Mouse (Mus musculus) brain, embryonic 18.5 days (tissue): ENCODE results near the gene Tbc1d20.
A peak's percentile ranks its signal among the peaks of the same experiment; 100 is the strongest.
"Not testable (repeated sequence)": the region's sequence is repeated elsewhere in the genome, so short reads cannot be mapped to it uniquely, and the experiment has no call there.

ENCODE experiments used
- DNase-seq: peaks from one replicate; pipeline ENCODE4 v3.0.0-alpha.2; 2012; ENCODE audit warnings: low read depth, low spot score

Tbc1d20 gene

DNA sequence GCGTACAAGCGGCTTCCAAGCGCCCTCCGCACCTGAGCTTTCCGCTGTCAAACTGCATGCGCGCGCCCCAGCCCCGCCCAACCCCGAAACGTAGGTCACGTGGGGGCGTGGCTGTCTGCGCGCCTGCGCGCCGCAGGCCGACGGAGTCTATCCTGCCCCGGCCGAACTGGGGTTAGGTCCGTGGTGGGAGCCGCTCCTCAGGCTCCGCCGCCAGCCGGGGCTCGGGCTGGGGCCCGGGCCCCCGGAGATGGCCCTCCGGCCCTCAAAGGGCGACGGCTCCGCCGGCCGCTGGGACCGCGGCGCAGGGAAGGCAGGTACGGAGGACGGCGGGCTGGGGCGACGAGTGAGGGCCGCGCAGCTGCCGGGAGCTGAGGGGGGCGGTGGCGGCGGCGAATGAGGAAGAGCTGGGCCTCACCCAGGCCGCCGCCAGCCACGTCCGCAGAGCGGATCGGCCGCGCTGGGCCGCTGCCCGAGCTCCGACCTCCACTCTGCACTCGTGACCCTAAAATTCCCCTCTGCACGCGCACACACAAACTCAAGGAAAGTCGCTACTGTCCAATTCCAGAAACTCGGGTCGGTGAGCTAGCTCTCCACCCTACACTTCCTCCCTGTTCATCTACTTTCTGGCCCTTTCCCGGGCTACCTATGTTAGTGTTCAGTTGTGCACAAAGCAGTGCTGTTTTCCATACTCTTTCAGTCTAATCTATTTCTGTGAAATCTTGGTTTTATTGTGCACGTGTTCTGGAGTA lies at the start of gene Tbc1d20:
Gene Tbc1d20, plus strand, starts transcription at position 102 of the 749 bp plus-strand sequence.
- peak; percentile 76 for DNase-seq

DNA sequence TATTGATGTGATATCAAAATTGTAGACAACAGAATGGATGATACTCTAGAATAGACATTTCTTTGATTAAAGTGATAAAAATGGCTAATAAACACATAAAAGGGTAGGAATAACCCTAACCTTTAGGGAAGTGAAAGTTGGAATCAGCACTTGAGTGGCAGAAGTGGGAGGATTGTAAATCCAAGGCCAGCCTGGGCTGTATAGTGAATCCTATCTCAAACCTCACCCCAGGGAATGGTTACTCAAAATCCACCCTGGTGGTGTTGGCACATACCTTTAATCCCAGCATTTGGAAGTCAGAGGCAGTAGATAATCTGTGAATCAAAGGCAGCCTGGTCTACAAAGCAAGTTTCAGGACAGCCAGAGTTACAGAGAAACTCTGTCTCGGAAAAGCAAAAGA lies 46.4 kb upstream of the Tbc1d20 start:
- no peak for DNase-seq

DNA sequence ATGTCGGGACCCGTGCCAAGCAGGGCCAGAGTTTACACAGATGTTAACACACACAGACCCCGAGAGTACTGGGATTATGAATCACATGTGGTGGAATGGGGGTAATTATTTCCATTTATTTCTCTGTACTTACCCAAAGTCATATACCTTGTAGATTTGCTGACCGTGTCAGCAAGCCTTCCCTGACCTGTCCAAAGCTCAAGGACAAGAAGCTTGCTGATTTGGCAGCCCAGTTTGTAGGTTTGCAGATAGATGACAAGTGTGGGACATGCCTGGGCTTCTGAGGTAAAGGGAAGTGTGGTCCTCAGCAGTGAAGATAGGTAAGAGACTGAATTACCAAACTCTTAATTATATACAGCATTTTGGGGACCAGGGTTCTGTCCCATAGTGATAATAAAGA lies 43.1 kb upstream of the Tbc1d20 start:
- no peak for DNase-seq

DNA sequence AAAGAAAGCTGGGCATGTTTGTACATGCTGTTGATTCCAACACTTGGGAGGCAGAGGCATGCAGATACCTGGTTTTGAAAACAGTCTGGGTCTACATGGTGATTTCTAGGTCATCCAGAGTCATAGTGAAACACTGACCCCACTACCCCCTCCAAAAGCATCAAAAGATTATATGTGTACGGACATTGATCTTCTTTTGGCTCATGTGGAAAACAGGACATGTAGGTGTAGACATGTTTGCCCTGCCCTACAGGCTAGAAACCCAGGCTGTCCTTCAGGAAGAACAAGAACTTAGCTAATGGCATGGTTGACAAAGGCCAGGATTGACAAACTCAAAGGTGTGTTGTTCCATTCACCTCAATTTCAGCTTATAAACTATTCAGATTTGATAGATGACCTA lies 33.9 kb upstream of the Tbc1d20 start:
- no peak for DNase-seq

DNA sequence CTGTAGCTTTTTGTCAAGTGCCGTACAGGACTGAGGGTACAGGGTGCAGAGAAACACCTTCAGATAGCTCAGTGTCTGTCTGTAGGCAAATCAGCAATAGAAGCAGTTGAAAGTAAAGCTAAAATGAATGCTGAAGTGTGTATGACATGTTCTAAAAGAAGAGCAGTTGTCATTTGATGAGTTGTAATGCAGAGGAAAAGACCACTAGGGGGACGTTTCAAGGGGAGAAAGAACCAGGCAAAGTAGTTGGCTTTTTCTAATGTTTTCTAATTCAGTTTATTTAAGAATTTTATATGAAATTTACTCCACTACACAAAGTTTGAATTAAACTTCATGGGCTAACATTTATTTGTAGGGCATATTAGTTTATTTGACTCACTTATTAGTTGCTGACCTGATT lies 20.0 kb upstream of the Tbc1d20 start:
- no peak for DNase-seq

DNA sequence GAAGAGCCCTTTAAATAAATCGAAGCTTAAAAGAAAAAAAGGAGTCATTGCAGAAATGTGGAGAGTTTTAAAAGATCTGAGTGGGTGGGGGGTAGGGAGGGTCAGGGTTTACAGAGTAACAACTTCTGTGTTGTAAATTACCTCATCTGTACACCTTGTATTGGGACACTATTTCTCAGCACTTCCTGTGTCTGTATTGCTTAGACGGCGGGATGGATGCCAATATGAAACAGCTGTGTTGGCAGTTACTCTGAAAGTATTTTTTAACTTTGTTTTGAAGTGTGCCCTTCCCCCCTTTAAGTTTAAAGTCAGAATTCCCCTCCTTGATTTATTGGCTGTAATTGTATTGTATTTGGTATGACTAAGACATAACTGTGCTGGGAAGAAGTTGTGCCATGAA lies 12.2 kb upstream of the Tbc1d20 start:
- DNase-seq, result no peak

DNA sequence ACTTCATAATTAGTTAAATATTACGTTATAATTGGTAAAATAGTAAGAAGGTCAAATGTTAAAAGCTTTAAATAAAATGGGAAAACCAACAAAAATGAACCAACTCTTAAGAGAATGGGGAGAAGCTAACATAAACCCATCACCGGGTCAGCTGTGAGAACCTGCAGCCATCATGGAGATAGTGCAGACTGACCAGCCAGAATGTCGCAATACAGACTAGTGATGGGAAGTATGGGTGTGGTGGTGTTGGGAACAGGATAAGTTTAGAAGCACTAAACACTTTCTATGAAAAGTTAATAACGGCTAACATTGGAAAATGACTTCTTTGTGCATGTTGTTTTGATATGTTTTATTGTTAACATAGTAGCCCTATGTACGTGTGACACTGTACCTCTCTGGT lies 6.1 kb upstream of the Tbc1d20 start:
- no peak for DNase-seq

DNA sequence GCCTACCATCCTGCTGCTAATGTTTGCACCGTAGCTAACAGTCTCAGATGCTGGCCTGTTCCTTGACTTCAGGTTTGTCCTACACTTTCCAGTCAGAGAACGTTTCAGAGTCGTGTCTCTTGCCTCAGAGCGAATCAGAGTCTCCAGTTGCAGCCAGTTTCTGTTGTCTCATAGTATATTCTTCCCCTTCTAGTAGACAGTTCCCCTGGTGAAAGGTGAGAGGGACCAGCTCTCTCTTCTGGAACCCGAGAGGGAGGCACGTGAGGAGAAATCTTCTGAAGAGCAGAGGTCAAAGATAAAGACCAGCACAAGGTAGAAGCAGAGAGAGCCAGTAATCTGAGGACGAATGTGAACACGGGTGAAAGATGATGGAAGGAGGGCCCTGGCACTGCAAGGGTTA lies 5.6 kb upstream of the Tbc1d20 start:
- DNase-seq, result no peak

DNA sequence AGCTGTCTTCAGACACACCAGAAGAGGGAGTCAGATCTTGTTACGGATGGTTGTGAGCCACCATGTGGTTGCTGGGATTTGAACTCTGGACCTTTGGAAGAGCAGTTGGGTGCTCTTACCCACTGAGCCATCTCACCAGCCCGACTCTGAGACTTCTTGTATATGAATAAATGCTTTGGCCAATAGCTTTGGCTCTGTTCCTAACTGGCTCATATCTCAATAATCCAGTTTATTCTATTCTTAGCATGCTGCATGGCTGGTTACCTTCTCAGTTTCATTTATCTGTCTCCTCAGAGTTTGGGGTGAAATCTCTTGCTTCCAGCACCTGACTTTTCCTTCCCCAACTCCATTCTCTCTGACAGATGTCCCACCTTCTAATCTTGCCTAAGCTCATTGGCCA lies 4.0 kb upstream of the Tbc1d20 start:
- not testable (repeated sequence) for DNase-seq

DNA sequence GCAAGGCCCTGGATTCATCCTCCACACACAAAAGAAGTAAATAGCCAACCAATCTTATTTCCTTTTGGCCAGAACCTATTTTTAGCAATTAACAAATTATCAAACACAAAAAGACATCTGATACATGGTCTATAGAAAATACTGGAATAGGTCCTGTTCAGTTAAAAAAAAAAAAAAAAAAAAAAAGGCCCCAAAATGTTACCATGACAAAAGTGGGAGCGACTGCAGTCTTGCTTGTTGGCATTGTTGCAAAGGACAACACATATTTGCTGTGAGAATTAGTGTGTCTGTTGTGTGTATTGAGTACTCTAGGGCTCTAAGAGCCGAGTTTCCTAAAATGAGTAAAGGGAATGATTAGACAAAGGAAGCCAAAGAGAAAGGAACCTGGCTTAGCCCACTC lies 1.2 kb upstream of the Tbc1d20 start:
- DNase-seq, result no peak

DNA sequence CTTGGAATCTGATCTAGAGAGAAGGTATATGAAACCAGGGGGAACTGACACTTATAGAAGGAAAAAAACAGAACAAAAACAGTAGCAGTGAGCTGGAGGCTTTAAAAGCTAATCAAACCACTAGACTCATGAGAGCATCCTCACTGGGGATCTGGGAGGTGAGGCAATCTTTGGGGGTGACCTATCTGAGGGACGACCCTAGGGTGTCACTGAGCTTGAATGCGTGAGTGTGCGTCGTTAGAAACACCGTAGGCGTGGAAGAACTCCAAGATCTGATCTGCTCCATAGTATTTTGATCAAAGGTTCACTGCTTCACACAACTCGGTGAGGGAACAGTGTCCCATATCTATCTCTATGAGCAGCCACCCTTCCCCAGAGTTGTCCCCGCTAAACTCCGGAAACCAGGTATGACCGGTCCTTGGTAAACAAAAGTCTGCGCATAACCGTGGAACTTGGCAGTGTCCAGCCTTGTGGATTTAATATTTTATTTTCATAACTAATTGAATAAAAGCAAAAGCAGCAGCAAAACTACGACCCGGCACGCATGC lies 375 bp upstream of the Tbc1d20 start:
- no peak for DNase-seq

DNA sequence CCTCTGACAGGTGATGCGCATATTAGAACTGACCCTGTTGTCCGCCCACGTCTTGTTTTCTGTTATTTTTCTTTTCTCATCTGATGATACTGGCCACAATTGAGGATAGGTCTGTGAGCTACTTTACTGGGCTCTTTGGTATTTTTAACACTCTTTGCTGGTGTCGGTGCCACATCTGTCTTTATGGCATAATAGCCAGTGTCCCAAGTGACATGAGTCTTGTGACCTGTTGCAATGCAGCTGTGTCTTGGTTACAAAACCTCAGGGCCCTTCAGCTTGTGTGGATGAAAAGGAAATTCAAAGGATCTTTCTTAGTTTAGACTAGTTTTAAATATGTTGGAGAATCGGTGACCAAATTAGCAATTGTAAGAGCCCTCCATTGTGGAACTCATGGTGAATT lies 913 bp downstream of the Tbc1d20 start:
- no peak for DNase-seq

DNA sequence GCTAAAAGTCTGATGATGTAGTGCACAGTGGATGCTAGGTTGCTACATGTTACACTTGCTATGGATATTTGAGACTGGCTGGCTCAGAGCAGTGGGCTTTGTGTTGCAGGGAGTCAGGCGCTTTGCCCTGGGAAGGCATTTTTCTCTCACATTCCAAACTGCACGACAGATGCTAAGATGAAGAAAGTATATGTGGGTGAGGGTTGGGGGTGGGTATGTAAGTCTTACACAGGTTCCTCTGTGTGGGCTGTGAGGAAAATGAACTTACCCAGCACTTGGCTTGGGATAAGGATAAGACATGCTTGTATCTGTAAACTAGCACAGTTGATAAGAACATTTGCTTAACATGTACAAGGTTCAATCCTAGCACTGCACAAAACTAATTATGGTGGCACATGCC lies 9.2 kb downstream of the Tbc1d20 start:
- DNase-seq, result no peak

DNA sequence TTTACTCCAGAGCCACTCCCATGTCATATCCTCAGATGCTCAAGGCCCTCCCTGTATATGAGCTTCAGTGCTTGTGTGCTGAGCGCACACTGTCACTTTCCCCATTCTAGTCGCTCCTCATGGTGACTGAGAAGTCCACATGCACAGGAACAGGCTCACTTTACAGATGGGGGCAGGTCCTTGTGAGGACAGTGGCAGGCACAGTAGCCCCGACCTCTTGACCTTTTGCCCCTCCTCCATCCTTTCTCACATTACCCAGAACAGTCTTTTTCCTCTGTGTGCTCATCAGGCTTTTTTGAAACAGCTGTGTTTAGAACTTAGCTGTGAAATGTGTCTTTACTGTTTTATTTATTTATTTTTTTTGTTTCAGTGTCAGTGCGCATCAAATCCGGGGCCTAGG lies 10.2 kb downstream of the Tbc1d20 start:
- DNase-seq, result no peak

DNA sequence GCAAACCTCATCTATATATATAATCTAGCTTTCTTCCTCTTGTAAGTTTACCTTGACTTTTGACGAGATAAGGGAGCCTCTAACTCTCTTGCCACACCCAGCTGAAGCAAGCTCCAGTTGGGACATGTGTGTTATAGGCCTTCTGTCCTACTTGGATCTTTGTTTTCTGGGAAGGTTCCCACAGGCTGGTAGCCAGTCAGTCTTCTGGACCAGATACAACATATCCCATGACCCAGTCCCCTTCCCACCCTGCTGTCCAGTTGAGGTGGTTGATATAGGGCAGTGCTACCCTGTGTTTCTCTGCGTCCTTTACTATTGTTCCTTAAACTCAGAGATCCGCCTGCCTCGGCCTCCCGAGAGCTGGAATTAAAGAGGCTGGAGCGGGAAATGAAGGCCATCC lies 11.9 kb downstream of the Tbc1d20 start:
- no peak for DNase-seq

DNA sequence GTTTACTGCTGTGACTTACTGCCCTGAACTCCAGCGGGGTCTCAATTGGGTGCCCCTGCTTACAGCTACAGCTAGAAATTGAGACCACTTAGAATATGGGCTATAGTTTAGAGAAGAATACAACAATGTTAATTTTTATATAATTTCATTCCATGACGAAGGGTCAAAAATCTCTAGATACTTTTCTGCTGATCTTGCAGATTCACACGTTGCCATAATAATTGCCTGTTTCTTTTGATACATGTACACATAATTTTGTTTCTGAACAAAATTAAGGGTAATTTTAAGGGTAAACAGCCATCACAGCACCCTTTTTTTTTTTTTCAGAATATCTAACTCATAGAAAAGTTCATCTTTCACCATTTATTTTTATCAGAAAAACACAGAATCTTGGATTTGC lies 13.6 kb downstream of the Tbc1d20 start:
- no peak for DNase-seq

DNA sequence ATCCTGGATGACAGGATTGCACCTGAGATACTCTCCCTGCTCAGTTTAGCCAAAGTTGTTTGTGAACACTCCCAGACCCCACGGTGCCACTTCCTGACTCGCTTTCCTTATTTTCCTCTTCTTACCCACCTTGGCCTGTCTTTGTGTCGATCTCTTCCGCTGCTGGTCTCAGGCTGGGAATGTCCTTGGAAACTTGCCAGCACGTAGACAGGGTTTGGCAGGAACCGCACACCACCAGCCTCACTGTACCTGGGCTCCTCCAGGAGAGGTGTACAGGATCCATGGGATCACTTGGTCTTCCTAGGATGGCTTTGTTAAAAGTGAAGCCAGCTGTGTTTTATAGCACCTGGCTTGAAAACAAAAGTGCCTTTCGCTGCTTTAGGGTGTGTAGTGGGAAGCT lies 19.4 kb downstream of the Tbc1d20 start:
- DNase-seq, result no peak

DNA sequence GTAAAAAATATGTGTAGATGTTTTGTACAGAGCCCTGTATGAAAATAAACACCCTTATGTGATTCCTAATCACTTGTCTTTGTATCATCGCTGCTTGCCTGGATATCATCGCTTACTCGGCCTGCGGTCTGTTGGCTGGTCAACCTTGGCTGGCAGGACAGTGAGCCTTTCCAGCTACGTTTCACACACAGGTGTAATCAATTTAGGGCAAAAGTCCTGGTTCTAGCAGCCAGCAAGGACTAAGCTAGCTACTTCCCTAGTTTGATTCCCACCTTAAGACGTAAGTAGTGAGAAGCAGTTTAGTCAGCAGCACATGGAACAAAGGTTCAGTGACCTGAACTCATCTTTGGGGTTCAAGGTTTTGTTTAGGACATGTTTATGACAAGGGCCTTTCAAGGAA lies 20.3 kb downstream of the Tbc1d20 start:
- DNase-seq, result no peak

DNA sequence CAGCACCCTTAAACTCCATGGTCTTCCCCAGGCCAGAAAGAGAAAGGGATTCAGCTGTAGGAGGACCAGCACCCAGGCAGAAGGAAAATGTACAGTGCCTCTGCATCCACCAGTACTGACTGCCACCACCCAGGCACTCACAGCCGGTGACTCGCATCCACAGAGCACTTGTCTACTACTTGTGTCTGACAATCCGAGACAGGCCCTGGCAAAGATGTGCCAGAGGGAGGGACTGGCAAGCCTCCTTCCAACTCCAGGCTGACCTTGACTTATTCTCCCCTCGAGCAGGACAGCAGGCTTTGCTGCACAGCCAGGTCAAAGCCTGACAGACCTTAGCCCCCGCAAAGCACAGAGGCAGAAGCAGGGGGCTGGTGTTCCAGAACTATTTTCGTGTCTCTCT lies 23.4 kb downstream of the Tbc1d20 start:
- no peak for DNase-seq

DNA sequence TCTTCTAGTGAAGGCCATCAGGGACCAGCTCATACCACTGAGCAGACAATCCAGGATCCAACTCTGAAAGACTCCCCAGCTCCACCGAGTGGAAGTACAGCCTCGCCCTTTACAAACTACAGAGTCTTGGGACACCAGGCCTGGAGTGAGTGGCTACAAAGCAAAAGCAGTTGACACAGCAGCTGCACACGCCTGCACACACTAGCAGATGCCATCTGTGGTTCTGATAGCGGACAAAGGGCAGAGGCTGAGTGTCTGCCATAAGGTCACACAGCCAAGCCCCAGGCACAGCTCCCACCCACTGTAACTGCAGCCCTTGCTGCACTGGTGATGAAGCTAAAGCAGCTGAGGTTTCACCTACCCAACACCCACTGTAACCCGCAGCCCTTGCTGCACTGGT lies 27.9 kb downstream of the Tbc1d20 start:
- no peak for DNase-seq

DNA sequence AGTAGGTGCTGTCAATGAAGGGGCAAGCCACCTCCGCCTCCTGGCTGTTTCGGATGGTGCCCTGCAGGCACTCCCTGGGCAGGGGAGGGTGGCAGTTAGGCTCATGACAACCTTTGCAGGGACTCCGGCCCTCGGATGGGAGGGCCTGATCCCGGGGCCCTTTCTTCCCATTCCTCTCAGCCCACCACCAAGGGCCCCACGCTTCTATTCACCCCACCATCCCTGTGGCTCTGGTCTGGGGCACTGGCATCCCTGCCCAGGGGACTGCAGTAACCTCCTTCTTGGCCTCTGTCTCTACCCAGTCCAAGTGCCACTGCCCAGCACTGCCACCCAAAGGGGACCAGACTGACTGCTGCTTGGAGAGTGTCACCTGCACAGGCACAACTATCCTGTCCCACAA lies 28.6 kb downstream of the Tbc1d20 start:
- DNase-seq, result no peak

DNA sequence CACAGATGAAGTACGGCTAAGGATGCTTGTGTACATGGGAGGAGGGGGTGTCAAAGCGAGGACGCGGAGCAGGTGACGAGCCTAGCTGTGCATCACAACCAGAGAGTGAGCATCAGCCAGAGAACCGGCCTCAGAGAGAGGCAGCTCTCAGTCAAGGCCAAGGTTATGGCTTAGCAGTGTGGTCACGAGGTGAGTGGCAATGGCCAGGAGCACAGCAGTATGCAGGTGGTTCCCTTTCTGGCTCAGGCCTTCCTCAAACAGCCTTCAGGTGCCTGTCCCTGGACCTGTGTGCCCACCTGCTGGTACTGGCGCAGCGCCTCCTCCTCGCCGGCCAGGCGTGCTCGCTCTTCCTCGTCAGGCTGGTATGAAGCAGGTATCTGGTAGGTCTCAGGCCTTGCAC lies 30.3 kb downstream of the Tbc1d20 start:
- no peak for DNase-seq

DNA sequence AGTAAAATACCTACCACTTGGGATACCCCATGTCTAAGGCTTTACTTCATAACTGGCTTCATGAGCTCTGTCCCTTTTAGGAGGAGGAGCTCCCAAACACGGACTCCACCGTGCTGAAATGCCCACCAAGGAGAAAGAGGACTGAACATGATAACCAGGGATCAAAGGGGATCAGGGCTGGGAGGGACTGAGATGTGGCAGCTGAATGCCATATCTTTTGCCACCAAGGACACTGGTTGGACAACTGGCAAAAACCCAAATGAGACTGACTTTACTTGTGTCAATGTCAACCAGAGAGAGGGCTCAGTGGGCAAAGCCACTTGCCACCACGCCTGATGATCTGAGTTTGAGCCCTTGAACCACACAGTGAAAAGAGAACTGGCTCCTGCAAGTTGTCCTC lies 31.2 kb downstream of the Tbc1d20 start:
- no peak for DNase-seq

DNA sequence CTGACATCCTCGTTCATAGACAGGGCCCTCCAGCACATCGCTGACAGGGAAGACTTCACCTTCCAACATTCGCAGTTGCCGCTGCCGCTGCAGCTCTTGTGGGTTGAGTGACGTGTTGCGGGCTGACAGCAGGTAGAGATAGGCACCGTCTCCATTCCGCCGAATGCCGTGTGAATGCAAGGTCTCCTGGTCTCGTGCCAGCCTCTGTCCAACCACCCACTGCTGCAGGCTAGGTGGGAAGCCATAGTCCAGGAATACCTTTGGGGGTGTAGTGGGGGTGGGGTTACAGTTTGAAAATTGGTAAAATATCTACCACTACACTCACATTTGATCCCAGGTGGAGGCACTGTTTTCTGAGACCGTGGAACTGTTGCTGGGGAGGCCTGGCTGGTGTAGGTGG lies 32.5 kb downstream of the Tbc1d20 start:
- no peak for DNase-seq
